Mouse (Mus musculus): ENCODE results near the gene Pax6. TPM values are rescaled to one million over a fixed set of nuclear protein-coding genes. Genes with fewer than 3 reads are reported as not detected.

Pax6 gene
- polyA plus RNA-seq, 1 experiment from 2014 or later = 0.38 TPM

DNA sequence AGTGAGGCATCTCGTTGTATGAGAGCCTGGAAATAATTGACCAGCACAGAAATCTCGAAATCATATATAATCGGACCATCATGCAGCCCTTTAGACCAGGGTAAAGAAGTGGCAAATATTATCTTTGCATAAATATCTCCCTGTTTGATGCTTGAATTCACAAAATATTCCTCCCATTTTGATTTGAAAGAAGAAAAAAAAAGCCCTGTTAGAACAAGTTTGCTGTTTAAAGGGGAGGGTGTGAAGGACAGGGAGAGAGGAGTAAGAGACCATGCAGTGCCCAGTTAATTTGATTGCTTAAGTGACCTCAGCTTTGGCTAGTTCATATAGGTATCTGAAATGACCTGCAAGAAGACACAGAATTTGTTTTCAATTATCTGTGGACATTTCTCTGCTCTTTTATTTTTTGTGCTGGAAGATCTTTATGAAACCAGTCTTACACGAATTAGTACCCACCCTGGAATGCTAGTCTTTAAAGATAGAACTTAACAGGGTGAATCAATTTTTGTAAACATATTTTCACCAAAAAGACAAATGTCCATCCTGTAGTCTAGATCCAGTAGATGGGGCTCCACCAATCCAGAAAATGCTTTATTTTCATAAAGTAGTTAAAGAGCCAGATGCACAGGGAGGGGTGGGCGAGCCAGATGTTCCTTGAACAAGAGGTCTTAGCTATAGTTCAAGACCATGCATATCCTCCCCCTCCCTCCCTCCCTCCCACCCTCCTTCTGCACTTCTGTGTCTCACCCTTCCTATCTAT lies 3.0 kb upstream of the Pax6 start:
- H3K36me3 ChIP-seq (ENCODE audit: insufficient read depth, low read length) = no peaks in the 10 kb centered on the region
- H3K4me2 ChIP-seq (ENCODE audit: low read length) = no peak overlapping the region
- H3K4me3 ChIP-seq (replicated peaks; ENCODE audit: low read depth, low read length) = no peak overlapping the region
- H3K27ac ChIP-seq = no peak overlapping the region
- H3K27me3 ChIP-seq (ENCODE audit: insufficient read depth, low read length) = peaks cover 91% of the 10 kb centered on the region
- no peak for TF ChIP-seq CTCF (IDR thresholded peaks at IDR 0.05; ENCODE audit: low read depth)
- 10% methylated on average over 5 of the region's 5 CpGs for WGBS
- DNase-seq (ENCODE audit: low spot score) = no peak
- ATAC-seq (replicated peaks; ENCODE audit: low FRiP score, low read depth) = no peak
- H3K9me3 ChIP-seq (replicated peaks; ENCODE audit: low read length) = no peaks in the 10 kb centered on the region
- no peak overlapping the region for H3K9ac ChIP-seq (ENCODE audit: low read depth, low read length)
- H3K4me1 ChIP-seq (replicated peaks; ENCODE audit: insufficient read depth, low read length) = peaks cover 2% of the 10 kb centered on the region

DNA sequence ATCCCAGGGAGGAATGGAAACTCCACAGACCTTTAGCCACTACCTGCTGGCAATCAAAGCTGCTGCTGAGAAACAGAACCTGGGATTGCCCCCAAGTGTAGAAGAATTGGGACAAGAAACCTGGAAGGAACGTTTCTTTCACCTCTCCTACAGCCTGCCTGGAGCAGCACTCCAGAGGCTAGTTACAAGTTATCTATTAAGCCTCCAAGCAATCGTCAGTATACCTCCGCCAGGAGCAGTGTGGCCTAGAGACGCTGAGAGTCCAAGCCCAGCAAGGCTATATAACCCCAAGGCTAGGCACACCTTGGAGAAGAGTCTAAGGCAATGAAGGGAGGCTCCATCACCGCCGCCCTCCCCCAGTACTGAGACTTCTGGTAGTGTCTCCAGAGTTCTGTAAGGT lies 2.4 kb upstream of the Pax6 start:
- Histone ChIP-seq H3K9ac (ENCODE audit: low read depth, low read length) (no peak overlapping the region), H3K36me3 (ENCODE audit: insufficient read depth, low read length) (no peaks in the 10 kb centered on the region), H3K9me3 (replicated peaks; ENCODE audit: low read length) (no peaks in the 10 kb centered on the region), H3K4me1 (replicated peaks; ENCODE audit: insufficient read depth, low read length) (peaks cover 2% of the 10 kb centered on the region), H3K27ac (no peak overlapping the region), H3K4me2 (ENCODE audit: low read length) (no peak overlapping the region), H3K27me3 (ENCODE audit: insufficient read depth, low read length) (peaks cover 91% of the 10 kb centered on the region), H3K4me3 (replicated peaks; ENCODE audit: low read depth, low read length) (no peak overlapping the region)
- DNase-seq (ENCODE audit: low spot score) (no peak), ATAC-seq (replicated peaks; ENCODE audit: low FRiP score, low read depth) (no peak)
- WGBS = 4% methylated on average over 6 of the region's 6 CpGs
- no peak for TF ChIP-seq CTCF (IDR thresholded peaks at IDR 0.05; ENCODE audit: low read depth)

DNA sequence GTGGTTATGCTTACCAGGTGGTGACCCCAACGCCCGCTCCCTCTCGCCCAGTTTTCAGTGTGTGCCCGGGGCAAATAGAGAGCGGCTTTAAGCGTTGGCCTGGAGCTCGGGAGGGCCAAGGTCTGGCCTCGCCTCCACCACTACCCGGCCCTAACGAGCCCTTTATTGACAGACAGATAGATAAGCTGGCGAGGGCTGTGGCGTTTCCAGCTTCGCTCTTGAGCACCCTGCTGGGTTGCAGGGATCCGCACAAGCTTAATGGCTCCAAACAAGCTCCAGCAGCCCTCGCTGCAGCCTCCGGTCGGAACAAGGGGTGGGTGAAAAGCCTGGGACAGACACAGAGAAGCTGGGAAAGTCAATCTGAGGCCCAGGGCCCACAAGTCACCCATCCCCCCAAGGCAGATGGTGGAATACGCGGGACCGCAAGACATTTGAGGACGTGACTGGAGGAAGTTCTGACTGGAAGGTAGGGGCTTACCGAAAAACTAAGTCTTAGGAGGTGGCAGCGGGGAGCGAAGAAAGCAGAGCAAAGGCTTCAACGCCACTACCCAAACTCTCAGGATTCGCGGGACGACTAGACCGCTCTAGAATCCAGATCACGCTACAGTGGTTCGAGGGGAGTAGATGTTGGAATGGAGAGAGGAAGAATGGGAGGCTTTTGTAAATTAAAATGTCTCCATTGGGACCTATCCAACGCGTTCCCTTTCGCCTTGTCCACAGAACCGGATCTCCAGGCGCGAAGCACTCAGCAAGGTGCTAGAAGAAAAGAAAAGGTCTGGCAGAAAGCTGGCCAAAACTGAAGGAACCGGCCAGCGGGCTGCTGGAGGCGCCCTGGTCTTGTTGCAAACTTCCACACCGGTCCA lies 1.7 kb upstream of the Pax6 start:
- Histone ChIP-seq H3K9me3 (replicated peaks; ENCODE audit: low read length) (no peaks in the 10 kb centered on the region), H3K27me3 (ENCODE audit: insufficient read depth, low read length) (peaks cover 93% of the 10 kb centered on the region), H3K9ac (ENCODE audit: low read depth, low read length) (no peak overlapping the region), H3K4me3 (replicated peaks; ENCODE audit: low read depth, low read length) (no peak overlapping the region), H3K27ac (no peak overlapping the region), H3K36me3 (ENCODE audit: insufficient read depth, low read length) (no peaks in the 10 kb centered on the region), H3K4me2 (ENCODE audit: low read length) (no peak overlapping the region), H3K4me1 (replicated peaks; ENCODE audit: insufficient read depth, low read length) (peaks cover 2% of the 10 kb centered on the region)
- no peak for TF ChIP-seq CTCF (IDR thresholded peaks at IDR 0.05; ENCODE audit: low read depth)
- WGBS = 2% methylated on average over 41 of the region's 41 CpGs
- DNase-seq (ENCODE audit: low spot score) (peak; percentile 0), ATAC-seq (replicated peaks; ENCODE audit: low FRiP score, low read depth) (no peak)

DNA sequence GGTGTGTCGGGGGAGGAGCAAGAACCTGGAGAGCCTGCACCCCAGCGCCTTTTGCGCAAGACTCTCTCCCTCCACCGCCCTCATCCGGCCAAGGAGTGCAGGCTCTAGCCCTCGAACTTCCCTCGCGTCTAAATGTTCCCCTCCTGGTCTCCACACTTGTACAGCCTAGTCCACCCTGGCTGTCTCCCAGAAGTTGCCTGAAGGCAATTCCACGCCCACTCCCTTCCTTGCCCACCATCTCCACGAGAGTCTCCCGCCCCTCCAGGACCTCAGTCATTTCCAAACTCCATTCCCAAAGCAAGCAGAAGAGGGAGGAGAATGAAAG lies 1.1 kb upstream of the Pax6 start:
- Histone ChIP-seq H3K36me3 (ENCODE audit: insufficient read depth, low read length) (no peaks in the 10 kb centered on the region), H3K4me3 (replicated peaks; ENCODE audit: low read depth, low read length) (no peak overlapping the region), H3K4me1 (replicated peaks; ENCODE audit: insufficient read depth, low read length) (peaks cover 2% of the 10 kb centered on the region), H3K27ac (no peak overlapping the region), H3K9me3 (replicated peaks; ENCODE audit: low read length) (no peaks in the 10 kb centered on the region), H3K9ac (ENCODE audit: low read depth, low read length) (no peak overlapping the region), H3K4me2 (ENCODE audit: low read length) (no peak overlapping the region), H3K27me3 (ENCODE audit: insufficient read depth, low read length) (peaks cover 93% of the 10 kb centered on the region)
- TF ChIP-seq CTCF (IDR thresholded peaks at IDR 0.05; ENCODE audit: low read depth) = peak; percentile 41; the same call in 1 of the 2 replicates
- DNase-seq (ENCODE audit: low spot score) (peak; percentile 33), ATAC-seq (replicated peaks; ENCODE audit: low FRiP score, low read depth) (no peak)
- 0% methylated on average over 11 of the region's 11 CpGs for WGBS

DNA sequence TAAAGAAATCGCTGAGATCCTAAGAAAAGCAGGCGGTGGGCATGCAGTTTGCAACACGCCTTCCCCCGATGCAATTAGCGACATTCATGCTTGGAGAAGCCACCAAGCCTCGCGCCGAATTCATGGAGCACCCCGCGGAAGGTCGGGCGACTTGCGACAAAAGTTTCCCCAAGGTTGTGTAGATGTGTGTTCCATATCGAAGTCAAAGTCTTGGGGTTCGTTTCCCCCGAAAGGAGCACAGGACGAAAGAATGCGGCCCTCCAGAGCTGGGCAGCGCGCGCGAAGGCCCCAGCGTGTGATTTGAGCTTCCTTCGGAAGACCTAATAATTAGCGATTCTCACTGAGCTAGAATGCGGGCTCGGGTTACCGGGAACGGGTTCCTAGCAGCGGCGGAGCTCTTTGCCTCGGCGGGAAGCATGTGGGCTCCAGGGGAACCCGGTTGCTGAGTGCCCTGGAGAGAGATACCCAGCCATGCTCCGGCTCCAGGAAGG lies 716 bp downstream of the Pax6 start:
- H3K4me3 ChIP-seq (replicated peaks; ENCODE audit: low read depth, low read length) = peak overlapping the region; percentile 5; the same call in 1 of the 2 replicates
- H3K9ac ChIP-seq (ENCODE audit: low read depth, low read length) = no peak overlapping the region
- TF ChIP-seq CTCF (IDR thresholded peaks at IDR 0.05; ENCODE audit: low read depth) = no peak
- no peak overlapping the region for H3K27ac ChIP-seq
- H3K36me3 ChIP-seq (ENCODE audit: insufficient read depth, low read length) = no peaks in the 10 kb centered on the region
- 0 out of 2 replicates have a peak overlapping the region, but pooled peaks have one; percentile 5 for H3K4me2 ChIP-seq (ENCODE audit: low read length)
- peaks cover 3% of the 10 kb centered on the region for H3K4me1 ChIP-seq (replicated peaks; ENCODE audit: insufficient read depth, low read length)
- WGBS = 1% methylated on average over 35 of the region's 35 CpGs
- DNase-seq (ENCODE audit: low spot score) (no peak), ATAC-seq (replicated peaks; ENCODE audit: low FRiP score, low read depth) (no peak)
- H3K9me3 ChIP-seq (replicated peaks; ENCODE audit: low read length) = no peaks in the 10 kb centered on the region
- H3K27me3 ChIP-seq (ENCODE audit: insufficient read depth, low read length) = peaks cover 94% of the 10 kb centered on the region

DNA sequence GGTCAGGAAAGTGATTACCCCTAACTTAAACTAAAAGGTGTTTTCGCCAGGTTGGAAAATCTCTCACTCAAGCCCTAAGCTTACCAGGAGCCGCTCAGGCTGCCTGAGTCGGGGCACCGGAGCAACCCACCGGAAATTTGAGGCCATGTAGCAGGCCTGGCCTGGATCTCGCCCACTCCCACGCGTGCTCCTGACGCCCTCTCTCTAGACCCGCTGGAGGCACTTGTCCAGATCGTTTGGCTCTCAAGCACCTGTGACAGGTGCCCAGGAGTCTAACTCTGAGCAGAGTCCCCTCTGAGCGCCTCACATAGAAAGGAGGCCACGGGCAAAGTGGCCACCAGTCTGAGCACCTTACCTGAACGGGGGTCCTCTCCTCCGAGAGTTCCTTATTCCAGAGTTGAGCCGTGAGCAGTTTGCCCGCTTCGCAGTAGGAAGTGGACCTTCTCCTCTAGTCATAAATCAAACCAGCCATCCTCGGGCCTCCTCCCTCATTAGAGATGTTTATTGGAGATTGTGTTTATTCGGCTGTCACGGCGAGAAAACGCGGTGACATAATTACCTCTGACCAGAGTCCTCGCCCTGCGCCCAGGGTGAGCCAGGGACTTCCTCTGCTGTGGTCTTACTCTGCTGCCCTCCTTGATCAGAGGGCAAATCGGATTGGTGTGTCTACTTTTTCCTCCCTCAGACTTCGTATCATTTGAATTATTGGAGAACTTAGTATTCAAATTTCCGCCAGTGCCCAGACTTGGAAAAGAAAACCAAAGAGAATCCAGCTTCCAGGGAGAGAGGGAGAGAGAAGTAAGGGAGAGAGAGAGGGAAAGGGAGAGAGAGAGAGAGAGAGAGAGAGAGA lies 1.4 kb downstream of the Pax6 start:
- Histone ChIP-seq H3K4me2 (ENCODE audit: low read length) (no peak overlapping the region), H3K36me3 (ENCODE audit: insufficient read depth, low read length) (no peaks in the 10 kb centered on the region), H3K4me3 (replicated peaks; ENCODE audit: low read depth, low read length) (0 out of 2 replicates have a peak overlapping the region, but pooled peaks have one; percentile 5), H3K9me3 (replicated peaks; ENCODE audit: low read length) (no peaks in the 10 kb centered on the region), H3K27ac (no peak overlapping the region), H3K4me1 (replicated peaks; ENCODE audit: insufficient read depth, low read length) (peaks cover 8% of the 10 kb centered on the region), H3K27me3 (ENCODE audit: insufficient read depth, low read length) (peaks cover 94% of the 10 kb centered on the region), H3K9ac (ENCODE audit: low read depth, low read length) (no peak overlapping the region)
- WGBS = 1% methylated on average over 29 of the region's 29 CpGs
- ATAC-seq (replicated peaks; ENCODE audit: low FRiP score, low read depth) = no peak
- no peak for DNase-seq (ENCODE audit: low spot score)
- no peak for TF ChIP-seq CTCF (IDR thresholded peaks at IDR 0.05; ENCODE audit: low read depth)

Measured in kidney, postnatal 0 days (tissue).